Mouse (Mus musculus): ENCODE data around the gene Teddm2.
"Not testable (repeated sequence)": the region's sequence is repeated elsewhere in the genome, so short reads cannot be mapped to it uniquely, and the experiment has no call there.

The Teddm2 gene

GRCm38 (mm10) chr1:153903006-153903405 is 3.0 kb upstream of the Teddm2 start:
- no peak for DNase-seq (ENCODE audit: low spot score)

GRCm38 (mm10) chr1:153900860-153901730 is 1.1 kb upstream of the Teddm2 start:
- DNase-seq (ENCODE audit: low spot score): peak; percentile 36

- peak; percentile 51 for DNase-seq (ENCODE audit: low spot score)
These were observed 353 bp upstream of the Teddm2 start for GRCm38 (mm10) chr1:153900381-153900780.

- DNase-seq (ENCODE audit: low spot score): no peak
These were observed 868 bp downstream of the Teddm2 start for GRCm38 (mm10) chr1:153898989-153899730.

GRCm38 (mm10) chr1:153897196-153897595 is 2.8 kb downstream of the Teddm2 start:
- no peak for DNase-seq (ENCODE audit: low spot score)

GRCm38 (mm10) chr1:153894979-153895378 is 5.0 kb downstream of the Teddm2 start:
- DNase-seq (ENCODE audit: low spot score): peak; percentile 49

GRCm38 (mm10) chr1:153894201-153894893 is 5.7 kb downstream of the Teddm2 start:
- DNase-seq (ENCODE audit: low spot score): no peak

GRCm38 (mm10) chr1:153893746-153894145 is 6.3 kb downstream of the Teddm2 start:
- DNase-seq (ENCODE audit: low spot score): no peak

GRCm38 (mm10) chr1:153891442-153891841 is 8.6 kb downstream of the Teddm2 start, which contains the start of gene Teddm1a:
TSS of gene Teddm1a (plus strand) at chr1:153891742.
- no peak for DNase-seq (ENCODE audit: low spot score)

- DNase-seq (ENCODE audit: low spot score): no peak
These were observed 9.9 kb downstream of the Teddm2 start for GRCm38 (mm10) chr1:153890121-153890520.

GRCm38 (mm10) chr1:153886024-153886633 is 13.9 kb downstream of the Teddm2 start:
- no peak for DNase-seq (ENCODE audit: low spot score)

GRCm38 (mm10) chr1:153880391-153880790 is 19.6 kb downstream of the Teddm2 start:
- not testable (repeated sequence) for DNase-seq (ENCODE audit: low spot score)

GRCm38 (mm10) chr1:153874045-153874444 is 26.0 kb downstream of the Teddm2 start, which contains the start of gene Teddm1b:
TSS of gene Teddm1b (plus strand) at chr1:153874345.
- DNase-seq (ENCODE audit: low spot score): no peak

- no peak for DNase-seq (ENCODE audit: low spot score)
These were observed 44.1 kb downstream of the Teddm2 start for GRCm38 (mm10) chr1:153855946-153856345.

GRCm38 (mm10) chr1:153852696-153853095 is 47.3 kb downstream of the Teddm2 start:
- DNase-seq (ENCODE audit: low spot score): not testable (repeated sequence)

- no peak for DNase-seq (ENCODE audit: low spot score)
These were observed 53.2 kb downstream of the Teddm2 start for GRCm38 (mm10) chr1:153846867-153847266.

- DNase-seq (ENCODE audit: low spot score): no peak
These were observed 53.6 kb downstream of the Teddm2 start for GRCm38 (mm10) chr1:153846420-153846819.

GRCm38 (mm10) chr1:153844042-153844441 is 56.0 kb downstream of the Teddm2 start, which contains the start of gene Rgsl1:
TSS of gene Rgsl1 (minus strand) at chr1:153844142.
- no peak for DNase-seq (ENCODE audit: low spot score)

GRCm38 (mm10) chr1:153842121-153842740 is 57.8 kb downstream of the Teddm2 start:
- no peak for DNase-seq (ENCODE audit: low spot score)

GRCm38 (mm10) chr1:153836036-153836435 is 64.0 kb downstream of the Teddm2 start:
- DNase-seq (ENCODE audit: low spot score): no peak

GRCm38 (mm10) chr1:153830746-153831145 is 69.3 kb downstream of the Teddm2 start:
- DNase-seq (ENCODE audit: low spot score): no peak

Measured in testis, postnatal 14 days (tissue).